Mouse (Mus musculus) C2C12 (cell line): Measurements from ENCODE around the gene 9130409I23Rik.

Experiments used
- CEBPB ChIP-seq: IDR thresholded peaks from one replicate; pipeline ENCODE4 v1.6.1; 2011; ENCODE audit warnings: low read depth, mild to moderate bottlenecking, control low read depth, moderate library complexity
- CTCF ChIP-seq: IDR thresholded peaks from one replicate; pipeline ENCODE4 v1.5.1; 2011; ENCODE audit not compliant: control insufficient read depth, insufficient read depth, insufficient read length
- FOSL1 ChIP-seq: IDR thresholded peaks from one replicate; pipeline ENCODE4 v1.8.0; 2011; ENCODE audit warnings: mild to moderate bottlenecking, low read length; ENCODE audit not compliant: poor library complexity, insufficient read depth, severe bottlenecking
- MAX ChIP-seq: IDR thresholded peaks from one replicate; pipeline ENCODE4 v1.6.1; 2011; ENCODE audit warnings: mild to moderate bottlenecking, control low read depth
- MYOD1 ChIP-seq: IDR thresholded peaks from one replicate; pipeline ENCODE4 v1.6.1; 2011; ENCODE audit warnings: low read depth; ENCODE audit not compliant: control insufficient read depth, insufficient read length
- USF1 ChIP-seq: IDR thresholded peaks from one replicate; pipeline ENCODE4 v1.6.1; 2011; ENCODE audit warnings: low read depth, mild to moderate bottlenecking, control low read depth, moderate library complexity

DNA sequence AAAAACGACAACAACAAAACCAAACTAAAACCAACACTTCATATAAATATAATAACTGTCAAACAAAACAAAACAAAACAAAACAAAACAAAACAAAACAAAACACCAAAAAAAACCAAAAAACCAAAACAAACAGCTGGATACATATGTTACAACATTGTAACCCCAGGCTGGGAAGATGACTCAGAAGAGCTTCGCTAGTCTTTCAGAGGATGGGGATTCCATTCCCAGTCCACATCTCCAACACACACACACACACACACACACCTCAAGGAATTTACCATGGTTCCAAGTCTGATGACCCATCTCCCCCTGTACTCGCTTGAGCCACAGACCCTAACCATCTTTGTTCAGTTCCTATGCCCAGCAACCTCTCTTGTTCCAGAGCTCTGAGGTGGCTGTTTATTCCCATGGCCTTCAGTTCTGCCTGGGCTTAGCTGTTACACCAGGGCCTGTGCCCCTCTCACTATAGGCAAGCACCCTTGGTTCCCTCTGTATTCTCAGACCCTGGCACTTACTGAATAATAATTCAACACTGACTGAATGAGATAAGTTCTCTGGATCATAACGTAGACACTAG is 41.9 kb upstream of the 9130409I23Rik start:
- TF ChIP-seq CTCF (no peak), FOSL1 (peak; percentile 5), USF1 (no peak), CEBPB (no peak), MAX (no peak), MYOD1 (no peak)
